Mouse (Mus musculus) thymus, postnatal 4 days (tissue): ENCODE measurements around the gene Olfr1354.
"Not testable (repeated sequence)": the region's sequence is repeated elsewhere in the genome, so short reads cannot be mapped to it uniquely, and the experiment has no call there.

Source experiments
- DNase-seq: peaks from one replicate; pipeline ENCODE4 v3.0.0; 2021

The Olfr1354 gene

GRCm38 (mm10) chr10:78912871-78913270, at the start of gene Olfr1354:
Olfr1354 (plus strand) TSS chr10:78913171.
- not testable (repeated sequence) for DNase-seq

GRCm38 (mm10) chr10:78875240-78875639, 37.7 kb upstream of the Olfr1354 start, which contains the start of gene Olfr1355:
Olfr1355 (plus strand) TSS chr10:78875540.
- no peak for DNase-seq

GRCm38 (mm10) chr10:78950336-78950735, 37.4 kb downstream of the Olfr1354 start, which contains the start of gene Olfr8:
Olfr8 (plus strand) TSS chr10:78950636.
- DNase-seq = not testable (repeated sequence)

- not testable (repeated sequence) for DNase-seq
Observed at GRCm38 (mm10) chr10:78963009-78963408, 50.0 kb downstream of the Olfr1354 start, which contains the start of gene Olfr1353. Olfr1353 (plus strand) TSS chr10:78963309.
